21 mouse cellular contexts compared by ENCODE assay signal in the genomic region with DNA sequence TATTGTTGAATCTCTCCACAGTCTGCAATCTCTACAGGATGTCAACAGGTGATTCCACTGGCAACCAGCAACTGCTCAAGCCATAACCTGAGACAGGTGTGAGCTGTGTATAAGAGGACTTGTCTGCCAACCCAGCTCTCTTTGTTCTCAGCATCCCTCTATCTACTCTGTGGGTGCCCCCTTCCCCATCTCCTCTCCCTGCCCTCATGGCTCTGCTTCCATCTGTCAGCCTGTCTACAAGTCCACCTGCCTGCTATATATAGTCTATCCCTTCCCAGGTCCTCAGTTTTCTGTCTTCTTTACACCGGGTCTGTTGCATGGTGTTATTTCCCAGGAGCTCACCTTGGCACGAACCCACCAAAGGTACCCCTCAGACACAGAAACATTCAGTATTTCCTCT.
"Had no signal": no experiment of that assay in that cellular context is flagged by ENCODE, and none has a peak within 500 bp of the region (broad histone marks: within the 10 kb centered on the region; RNA-seq: fewer than 3 reads in every experiment).

No protein-coding gene starts in this region.

- H3K4me3 ChIP-seq: left cerebral cortex, adult 2 months; lung, embryonic 15.5 days; megakaryocyte, embryonic 14.5 days; midbrain, embryonic 10.5 days; midbrain, embryonic 13.5 days; myocyte; neural tube, embryonic 13.5 days; stomach, embryonic 15.5 days had no signal

- H3K4me2 ChIP-seq: lung, embryonic 15.5 days; midbrain, embryonic 13.5 days; neural tube, embryonic 13.5 days; stomach, embryonic 15.5 days had no signal

- H3K4me1 ChIP-seq: lung, embryonic 15.5 days; stomach, embryonic 15.5 days had no signal

- ATAC-seq: liver, postnatal 0 days; midbrain, embryonic 13.5 days; midbrain, embryonic 16.5 days had no signal

- H3K9ac ChIP-seq: liver, embryonic 14.5 days; liver, postnatal 0 days; lung, embryonic 15.5 days; midbrain, embryonic 13.5 days; neural tube, embryonic 13.5 days; stomach, embryonic 15.5 days had no signal

- H3K9me3 ChIP-seq: lung, embryonic 15.5 days; megakaryocyte, embryonic 14.5 days; midbrain, embryonic 10.5 days; midbrain, embryonic 13.5 days; neural tube, embryonic 13.5 days; stomach, embryonic 15.5 days had no signal

- DNase-seq: kidney, postnatal 10 days; kidney, postnatal 36 days; layer of hippocampus, postnatal 36 days; liver, postnatal 0 days; lung, postnatal 10 days; lung, postnatal 36 days; retina, postnatal 1 day; right cerebral cortex, postnatal 25 days; spleen, adult 18-20 months; thymus, adult 18-20 months; thymus, postnatal 4 days had no signal

- H3K27me3 ChIP-seq: lung, embryonic 15.5 days; megakaryocyte, embryonic 14.5 days; midbrain, embryonic 13.5 days; neural tube, embryonic 13.5 days; stomach, embryonic 15.5 days had no signal

- H3K27ac ChIP-seq: left cerebral cortex, adult 2 months; liver, embryonic 14.5 days; lung, embryonic 15.5 days; midbrain, embryonic 10.5 days; midbrain, embryonic 13.5 days; neural tube, embryonic 13.5 days; stomach, embryonic 15.5 days had no signal
